Mouse (Mus musculus) embryonic facial prominence, embryonic 10.5 days (tissue): ENCODE measurements at regions not wholly inside any gene's neighbourhood (a gene's known extent, or its start where the extent isn't known, plus 50 kb on each side); places are given as distances from the start of the nearest gene placed in this dataset.

Experiments
- DNase-seq: peaks from one replicate; pipeline ENCODE4 v3.0.0-alpha.2; 2017; ENCODE audit warnings: low spot score
- H3K27ac ChIP-seq: fragments of 300-500 bp; sonication (generic); replicated peaks from 2 replicates; pipeline ENCODE4 v1.5.1; 2016; ENCODE audit warnings: mild to moderate bottlenecking
- H3K27me3 ChIP-seq: fragments of 300-500 bp; sonication (generic); replicated peaks from 2 replicates; pipeline ENCODE4 v1.6.1; 2016; ENCODE audit warnings: low read depth, mild to moderate bottlenecking; ENCODE audit not compliant: poor library complexity, severe bottlenecking
- H3K36me3 ChIP-seq: fragments of 300-500 bp; sonication (generic); replicated peaks from 2 replicates; pipeline ENCODE4 v1.6.1; 2016; ENCODE audit warnings: mild to moderate bottlenecking, moderate library complexity
- H3K4me1 ChIP-seq: fragments of 300-500 bp; sonication (generic); 2 replicates; pipeline ENCODE4 v1.6.1; 2016
- H3K4me3 ChIP-seq: fragments of 300-500 bp; sonication (generic); 2 replicates; pipeline ENCODE4 v1.5.1; 2016; ENCODE audit warnings: mild to moderate bottlenecking, moderate library complexity
- H3K9me3 ChIP-seq: fragments of 300-500 bp; sonication (generic); 2 replicates; pipeline ENCODE4 v1.6.1; 2016; ENCODE audit warnings: mild to moderate bottlenecking
- WGBS: fragments of 180-500 bp; shearing (Covaris S2); methylation state at CpG from one replicate; pipeline ENCODE4 v1.1.7; 2016; 5-methylcytosine and 5-hydroxymethylcytosine counted together

GRCm38 (mm10) chr3:115655020-115655419, 59.9 kb downstream of the S1pr1 start:
- H3K27ac ChIP-seq, result no peak overlapping the region

GRCm38 (mm10) chr3:115652236-115652635, 62.6 kb downstream of the S1pr1 start:
- H3K4me3 ChIP-seq, result no peak overlapping the region
- DNase-seq, result no peak
- no peaks in the 10 kb centered on the region for H3K9me3 ChIP-seq
- H3K36me3 ChIP-seq, result no peaks in the 10 kb centered on the region
- H3K27ac ChIP-seq, result no peak overlapping the region
- H3K27me3 ChIP-seq, result no peaks in the 10 kb centered on the region
- WGBS, result 88% methylated on average over 5 of the region's 5 CpGs
- H3K4me1 ChIP-seq, result peaks cover 4% of the 10 kb centered on the region

More at GRCm38 (mm10) chr3:115655020-115655419, 59.9 kb downstream of the S1pr1 start:
- H3K4me1 ChIP-seq, result no peaks in the 10 kb centered on the region
- H3K4me3 ChIP-seq, result no peak overlapping the region
- no peaks in the 10 kb centered on the region for H3K36me3 ChIP-seq
- no peaks in the 10 kb centered on the region for H3K27me3 ChIP-seq
- DNase-seq, result no peak
- H3K9me3 ChIP-seq, result no peaks in the 10 kb centered on the region

- Histone ChIP-seq H3K4me3 (no peak overlapping the region), H3K36me3 (no peaks in the 10 kb centered on the region), H3K27ac (no peak overlapping the region), H3K27me3 (no peaks in the 10 kb centered on the region), H3K4me1 (peaks cover 9% of the 10 kb centered on the region), H3K9me3 (no peaks in the 10 kb centered on the region)
- no peak for DNase-seq
- 63% methylated on average over 3 of the region's 3 CpGs for WGBS
Observed at GRCm38 (mm10) chr3:115649338-115650117, 65.3 kb downstream of the S1pr1 start.

- H3K9me3 ChIP-seq, result no peaks in the 10 kb centered on the region
- DNase-seq, result no peak
- no peaks in the 10 kb centered on the region for H3K27me3 ChIP-seq
- WGBS, result 72% methylated on average over 7 of the region's 7 CpGs
- peaks cover 18% of the 10 kb centered on the region for H3K4me1 ChIP-seq
- no peak overlapping the region for H3K4me3 ChIP-seq
- no peak overlapping the region for H3K27ac ChIP-seq
- H3K36me3 ChIP-seq, result no peaks in the 10 kb centered on the region
Observed at GRCm38 (mm10) chr3:115646993-115647392, 67.9 kb downstream of the S1pr1 start.

- H3K4me3 ChIP-seq, result no peak overlapping the region
- DNase-seq, result no peak
- H3K36me3 ChIP-seq, result no peaks in the 10 kb centered on the region
- WGBS, result 77% methylated on average over 5 of the region's 5 CpGs
- no peaks in the 10 kb centered on the region for H3K27me3 ChIP-seq
- H3K27ac ChIP-seq, result no peak overlapping the region
- H3K4me1 ChIP-seq, result peaks cover 22% of the 10 kb centered on the region
- no peaks in the 10 kb centered on the region for H3K9me3 ChIP-seq
Observed at GRCm38 (mm10) chr3:115644307-115644706, 70.6 kb downstream of the S1pr1 start.

- peak overlapping the region; percentile 62 for H3K4me3 ChIP-seq
- no peaks in the 10 kb centered on the region for H3K27me3 ChIP-seq
- peaks cover 22% of the 10 kb centered on the region for H3K4me1 ChIP-seq
- DNase-seq, result peak; percentile 86
- peak overlapping the region; percentile 82 for H3K27ac ChIP-seq
- H3K36me3 ChIP-seq, result no peaks in the 10 kb centered on the region
- WGBS, result 7% methylated on average over 11 of the region's 11 CpGs
- no peaks in the 10 kb centered on the region for H3K9me3 ChIP-seq
Observed at GRCm38 (mm10) chr3:115642846-115643260, 72.0 kb downstream of the S1pr1 start.

- Histone ChIP-seq H3K9me3 (no peaks in the 10 kb centered on the region), H3K4me3 (peak overlapping the region; percentile 62), H3K36me3 (no peaks in the 10 kb centered on the region), H3K4me1 (peaks cover 21% of the 10 kb centered on the region), H3K27me3 (no peaks in the 10 kb centered on the region), H3K27ac (peak overlapping the region; percentile 82)
- 8% methylated on average over 26 of the region's 26 CpGs for WGBS
- DNase-seq, result peak; percentile 65
Observed at GRCm38 (mm10) chr3:115642001-115642845, 72.6 kb downstream of the S1pr1 start.

GRCm38 (mm10) chr3:115641411-115641810, 73.5 kb downstream of the S1pr1 start:
- DNase-seq, result no peak
- 50% methylated on average over 6 of the region's 6 CpGs for WGBS
- Histone ChIP-seq H3K4me1 (peaks cover 17% of the 10 kb centered on the region), H3K27ac (no peak overlapping the region; the same call in 1 of the 2 replicates), H3K27me3 (no peaks in the 10 kb centered on the region), H3K9me3 (no peaks in the 10 kb centered on the region), H3K4me3 (no peak overlapping the region), H3K36me3 (no peaks in the 10 kb centered on the region)

- DNase-seq, result no peak
- Histone ChIP-seq H3K27ac (no peak overlapping the region), H3K27me3 (no peaks in the 10 kb centered on the region), H3K4me1 (peaks cover 11% of the 10 kb centered on the region), H3K9me3 (no peaks in the 10 kb centered on the region), H3K36me3 (no peaks in the 10 kb centered on the region), H3K4me3 (no peak overlapping the region)
- WGBS, result 87% methylated on average over 4 of the region's 4 CpGs
Observed at GRCm38 (mm10) chr3:115635487-115635886, 79.4 kb downstream of the S1pr1 start.

GRCm38 (mm10) chr3:115635081-115635480, 79.8 kb downstream of the S1pr1 start:
- Histone ChIP-seq H3K27ac (no peak overlapping the region), H3K36me3 (no peaks in the 10 kb centered on the region), H3K4me1 (peaks cover 11% of the 10 kb centered on the region), H3K27me3 (no peaks in the 10 kb centered on the region), H3K4me3 (no peak overlapping the region), H3K9me3 (no peaks in the 10 kb centered on the region)
- WGBS, result 87% methylated on average over 5 of the region's 5 CpGs
- no peak for DNase-seq

- H3K36me3 ChIP-seq, result no peaks in the 10 kb centered on the region
- no peaks in the 10 kb centered on the region for H3K9me3 ChIP-seq
- H3K4me3 ChIP-seq, result no peak overlapping the region
- peaks cover 11% of the 10 kb centered on the region for H3K4me1 ChIP-seq
- no peak overlapping the region for H3K27ac ChIP-seq
- H3K27me3 ChIP-seq, result no peaks in the 10 kb centered on the region
- WGBS, result 70% methylated on average over 4 of the region's 4 CpGs
- DNase-seq, result no peak
Observed at GRCm38 (mm10) chr3:115632417-115632743, 82.5 kb downstream of the S1pr1 start.

GRCm38 (mm10) chr3:115631573-115632416, 83.1 kb downstream of the S1pr1 start:
- H3K27me3 ChIP-seq, result no peaks in the 10 kb centered on the region
- 0 out of 2 replicates have a peak overlapping the region, but pooled peaks have one; percentile 32 for H3K27ac ChIP-seq
- peaks cover 11% of the 10 kb centered on the region for H3K4me1 ChIP-seq
- H3K36me3 ChIP-seq, result no peaks in the 10 kb centered on the region
- no peaks in the 10 kb centered on the region for H3K9me3 ChIP-seq
- H3K4me3 ChIP-seq, result no peak overlapping the region
- 81% methylated on average over 17 of the region's 17 CpGs for WGBS
- no peak for DNase-seq
